Mouse (Mus musculus): Measurements from ENCODE around the gene Stard7.
"Not testable (repeated sequence)": the region's sequence is repeated elsewhere in the genome, so short reads cannot be mapped to it uniquely, and the experiment has no call there.

Gene Stard7

GRCm38 (mm10) chr2:127275551-127276320 is 5.7 kb downstream of the Stard7 start:
- DNase-seq (ENCODE audit: low spot score in 2 of 2): no peak

- no peak for DNase-seq (ENCODE audit: low spot score in 2 of 2)
Measured at GRCm38 (mm10) chr2:127278162-127278561, 8.1 kb downstream of the Stard7 start.

GRCm38 (mm10) chr2:127292250-127292649 is 22.2 kb downstream of the Stard7 start:
- DNase-seq (ENCODE audit: low spot score in 2 of 2): no peak

GRCm38 (mm10) chr2:127297001-127297805 is 27.2 kb downstream of the Stard7 start:
- no peak for DNase-seq (ENCODE audit: low spot score in 2 of 2)

GRCm38 (mm10) chr2:127298056-127298455 is 28.0 kb downstream of the Stard7 start:
- no peak for DNase-seq (ENCODE audit: low spot score in 2 of 2)

- no peak for DNase-seq (ENCODE audit: low spot score in 2 of 2)
Measured at GRCm38 (mm10) chr2:127300701-127301100, 30.7 kb downstream of the Stard7 start.

GRCm38 (mm10) chr2:127301883-127302282 is 31.9 kb downstream of the Stard7 start:
- no peak for DNase-seq (ENCODE audit: low spot score in 2 of 2)

GRCm38 (mm10) chr2:127304192-127304591 is 34.2 kb downstream of the Stard7 start:
- not testable (repeated sequence) for DNase-seq (ENCODE audit: low spot score in 2 of 2)

- DNase-seq (ENCODE audit: low spot score in 2 of 2): no peak
Measured at GRCm38 (mm10) chr2:127304609-127305210, 34.7 kb downstream of the Stard7 start.

GRCm38 (mm10) chr2:127306123-127306522 is 36.1 kb downstream of the Stard7 start:
- no peak for DNase-seq (ENCODE audit: low spot score in 2 of 2)

- DNase-seq (ENCODE audit: low spot score in 2 of 2): no peak
Measured at GRCm38 (mm10) chr2:127307179-127307578, 37.2 kb downstream of the Stard7 start.

GRCm38 (mm10) chr2:127308660-127309059 is 38.6 kb downstream of the Stard7 start:
- DNase-seq (ENCODE audit: low spot score in 2 of 2): peak in 1 of 2 experiments; percentile 43

- no peak for DNase-seq (ENCODE audit: low spot score in 2 of 2)
Measured at GRCm38 (mm10) chr2:127310246-127310645, 40.2 kb downstream of the Stard7 start.

GRCm38 (mm10) chr2:127310685-127311084 is 40.7 kb downstream of the Stard7 start:
- DNase-seq (ENCODE audit: low spot score in 2 of 2): no peak

- DNase-seq (ENCODE audit: low spot score in 2 of 2): no peak
Measured at GRCm38 (mm10) chr2:127311193-127311592, 41.2 kb downstream of the Stard7 start.

- DNase-seq (ENCODE audit: low spot score in 2 of 2): peak in 1 of 2 experiments; percentile 38
Measured at GRCm38 (mm10) chr2:127312801-127313200, 42.8 kb downstream of the Stard7 start.

- DNase-seq (ENCODE audit: low spot score in 2 of 2): no peak
Measured at GRCm38 (mm10) chr2:127313878-127314277, 43.9 kb downstream of the Stard7 start.

- peak; percentile 93 to 97 for DNase-seq (ENCODE audit: low spot score in 2 of 2)
Measured at GRCm38 (mm10) chr2:127314467-127315154, 44.6 kb downstream of the Stard7 start.

GRCm38 (mm10) chr2:127315155-127315470 is 45.1 kb downstream of the Stard7 start:
- DNase-seq (ENCODE audit: low spot score in 2 of 2): no peak

- DNase-seq (ENCODE audit: low spot score in 2 of 2): no peak
Measured at GRCm38 (mm10) chr2:127316431-127316830, 46.4 kb downstream of the Stard7 start.

GRCm38 (mm10) chr2:127318136-127318535 is 48.1 kb downstream of the Stard7 start:
- peak; percentile 70 to 80 for DNase-seq (ENCODE audit: low spot score in 2 of 2)

- peak; percentile 66 to 80 for DNase-seq (ENCODE audit: low spot score in 2 of 2)
Measured at GRCm38 (mm10) chr2:127319071-127319470, 49.1 kb downstream of the Stard7 start.

Data from natural killer cell, adult 2 months (primary cell).